Mouse (Mus musculus): ENCODE data around the gene Sgpp2.
A peak's percentile ranks its signal among the peaks of the same experiment; 100 is the strongest.

Gene Sgpp2

DNA sequence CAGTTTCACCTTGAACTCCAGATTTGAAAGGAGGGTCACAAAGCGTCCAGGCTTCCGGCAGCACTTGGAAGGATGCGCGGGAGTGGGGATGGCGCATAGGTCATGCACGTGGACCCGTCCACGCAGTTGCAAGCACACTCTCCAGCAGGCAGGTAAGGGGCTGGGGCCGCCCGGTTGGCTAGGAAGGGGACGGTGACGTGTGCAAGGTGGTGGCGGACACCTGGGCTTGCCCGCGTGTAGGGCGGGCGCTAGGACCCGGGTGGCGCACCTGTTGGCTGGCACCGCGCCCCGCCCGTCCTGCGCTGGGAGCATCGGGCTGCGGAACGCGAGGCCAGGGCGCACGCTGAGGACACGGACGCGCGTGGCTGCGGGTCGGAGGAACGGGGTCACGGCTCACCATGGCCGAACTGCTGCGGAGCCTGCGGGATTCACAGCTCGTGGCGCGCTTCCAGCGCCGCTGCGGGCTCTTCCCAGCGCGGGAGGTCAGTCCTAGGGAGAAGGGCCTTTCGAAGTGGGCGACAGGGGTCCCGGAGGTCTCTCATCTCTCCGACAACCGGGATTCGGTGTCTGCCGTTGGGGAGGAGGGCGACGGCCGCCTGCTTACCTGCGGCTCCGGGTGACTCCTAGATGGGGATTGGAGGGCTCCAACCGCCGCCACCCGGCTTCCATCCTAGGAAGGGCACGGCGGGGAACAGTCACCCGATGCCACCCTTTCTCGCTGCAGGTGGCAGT lies at the start of gene Sgpp2:
TSS of gene Sgpp2 (plus strand) at position 325 of the 732 bp plus-strand sequence.
- peak; percentile 55 for DNase-seq

DNA sequence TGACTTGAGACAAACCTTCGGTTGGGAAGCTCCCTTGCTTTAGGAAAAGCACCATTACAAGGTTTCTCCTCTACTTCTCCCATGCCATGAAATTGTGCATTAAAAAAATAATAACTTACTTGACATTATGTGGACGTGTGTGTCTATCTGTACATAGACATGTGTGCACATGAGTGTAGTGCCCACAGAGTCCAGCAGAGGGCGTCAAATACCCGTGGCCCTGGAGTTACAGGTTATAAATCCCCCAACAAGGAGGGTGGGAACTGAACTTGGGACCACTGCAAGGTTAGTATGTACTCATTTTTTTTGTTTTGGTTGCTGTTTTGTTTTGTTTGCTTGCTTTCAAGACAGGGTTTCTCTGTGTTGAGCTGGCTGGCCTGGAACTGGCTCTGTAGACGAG lies 42.6 kb upstream of the Sgpp2 start:
- no peak for DNase-seq

DNA sequence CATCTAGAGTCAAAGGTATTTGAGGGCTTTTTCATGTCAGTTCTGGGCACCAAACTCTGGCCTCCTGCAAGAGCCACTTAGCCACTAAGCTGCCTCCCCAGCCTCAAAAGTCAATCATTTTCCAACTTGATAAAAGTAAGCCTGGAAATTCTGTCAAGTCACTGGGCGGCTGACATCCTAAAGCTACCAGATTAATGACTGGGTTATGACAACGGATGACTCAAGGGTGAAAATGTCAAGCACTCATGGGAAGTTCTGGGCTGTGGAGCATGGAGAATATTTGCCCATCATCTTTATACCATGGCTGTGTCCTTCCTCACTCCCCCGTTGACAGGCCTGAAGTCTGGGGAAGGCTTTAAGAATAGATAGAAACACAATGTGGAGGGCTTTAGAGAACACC lies 37.2 kb upstream of the Sgpp2 start:
- DNase-seq = no peak

DNA sequence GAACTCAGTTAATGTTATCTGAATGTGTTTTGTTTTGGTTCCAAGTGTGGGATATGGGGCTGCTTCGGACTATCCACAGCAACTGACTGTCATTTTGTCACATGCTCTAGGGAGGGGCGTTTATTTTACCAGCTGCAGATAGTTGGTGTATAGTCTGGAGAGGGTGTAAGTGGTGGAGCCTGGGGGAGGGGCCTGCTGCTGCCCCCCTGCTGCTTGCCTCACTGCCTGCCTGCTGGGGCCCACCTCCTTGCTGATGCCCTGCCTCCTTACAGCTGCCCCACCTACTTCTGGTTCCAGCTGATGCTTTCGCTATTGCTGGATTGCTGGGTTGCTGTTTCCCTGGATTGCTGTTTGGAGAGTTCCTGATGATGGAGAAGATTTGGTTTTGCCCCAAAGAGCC lies 31.0 kb upstream of the Sgpp2 start:
- no peak for DNase-seq

DNA sequence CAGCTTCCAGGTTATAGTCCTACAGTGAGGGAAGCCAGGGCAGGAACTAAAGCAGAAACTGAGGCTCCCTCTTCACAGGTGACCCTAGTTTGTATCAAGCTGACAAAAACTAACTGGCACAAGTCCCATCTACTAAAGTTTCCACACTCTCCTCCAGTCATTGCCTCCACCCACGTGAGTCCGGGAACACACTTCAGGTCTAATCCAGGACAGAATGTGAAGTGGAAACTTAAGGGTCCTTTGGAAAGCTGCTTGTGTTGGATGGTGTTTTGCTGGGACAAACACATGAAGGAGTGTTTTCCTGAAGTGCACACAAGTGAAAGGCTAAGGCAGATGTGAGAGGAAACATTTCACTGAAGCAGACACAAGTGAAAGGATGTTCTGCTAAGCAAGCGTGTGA lies 17.7 kb upstream of the Sgpp2 start:
- peak; percentile 47 for DNase-seq

DNA sequence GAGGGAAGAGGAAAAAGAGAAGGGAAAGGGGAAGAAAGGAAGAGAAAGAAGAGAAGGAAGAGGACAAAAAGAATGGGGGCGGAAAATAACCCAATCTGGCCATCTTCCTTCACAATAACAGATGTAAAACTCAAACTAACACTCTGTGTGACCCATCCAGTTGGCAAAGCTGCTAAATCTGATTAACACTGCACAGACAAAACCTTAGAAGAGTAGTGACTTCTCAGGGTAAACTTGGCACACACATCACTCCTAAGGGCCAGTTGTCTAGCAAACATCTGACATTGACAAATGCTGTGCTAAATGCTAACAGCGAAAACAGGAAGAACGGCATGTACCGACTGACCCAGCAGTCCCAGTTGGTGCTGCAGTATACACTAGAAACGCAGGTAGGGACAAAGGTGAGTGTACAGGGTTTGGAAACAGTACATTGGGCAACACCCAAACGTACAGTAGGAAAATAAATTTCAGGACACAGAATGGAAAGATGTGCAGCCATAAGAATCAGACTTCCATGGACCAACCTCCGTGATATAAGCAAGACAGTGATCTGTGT lies 10.4 kb upstream of the Sgpp2 start:
- no peak for DNase-seq

DNA sequence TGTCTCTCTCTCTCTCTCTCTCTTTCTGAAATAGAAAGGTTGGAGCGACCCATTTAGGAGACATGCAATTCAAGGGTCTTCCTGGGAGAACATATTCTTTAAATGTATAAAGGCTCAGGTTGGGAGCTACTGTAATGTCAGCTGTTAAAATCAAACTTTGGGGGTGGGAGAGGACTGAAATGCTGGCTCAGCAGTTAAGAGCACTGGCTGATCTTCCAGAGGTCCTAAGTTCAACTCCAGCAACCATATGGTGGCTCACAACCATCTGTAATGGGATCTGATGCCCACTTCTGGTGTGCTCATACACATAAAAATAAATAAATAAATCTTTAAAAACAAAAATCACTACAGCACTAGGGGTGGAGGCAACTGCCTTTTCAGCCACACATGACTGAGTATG lies 1.5 kb upstream of the Sgpp2 start:
- DNase-seq = no peak

DNA sequence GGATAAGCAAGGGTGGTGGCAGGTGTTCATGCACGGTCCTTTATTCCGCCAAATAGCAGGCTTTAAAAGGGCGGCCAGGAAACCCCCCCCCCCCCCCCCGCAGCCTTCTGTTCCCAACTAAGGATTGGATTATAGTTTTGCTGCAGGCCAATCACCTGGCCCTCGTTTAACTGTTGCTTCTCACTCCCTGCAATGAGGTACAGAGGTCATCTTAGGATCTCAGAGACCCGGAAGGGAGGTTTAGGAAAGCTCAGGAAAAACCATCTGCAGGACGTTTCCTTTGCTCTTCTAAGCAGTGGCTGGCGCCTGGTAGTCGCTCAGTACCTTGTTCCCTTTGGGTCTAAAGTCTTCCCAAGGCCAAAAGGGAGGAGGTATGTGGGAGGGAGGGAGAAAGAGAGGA lies 865 bp upstream of the Sgpp2 start:
- no peak for DNase-seq

DNA sequence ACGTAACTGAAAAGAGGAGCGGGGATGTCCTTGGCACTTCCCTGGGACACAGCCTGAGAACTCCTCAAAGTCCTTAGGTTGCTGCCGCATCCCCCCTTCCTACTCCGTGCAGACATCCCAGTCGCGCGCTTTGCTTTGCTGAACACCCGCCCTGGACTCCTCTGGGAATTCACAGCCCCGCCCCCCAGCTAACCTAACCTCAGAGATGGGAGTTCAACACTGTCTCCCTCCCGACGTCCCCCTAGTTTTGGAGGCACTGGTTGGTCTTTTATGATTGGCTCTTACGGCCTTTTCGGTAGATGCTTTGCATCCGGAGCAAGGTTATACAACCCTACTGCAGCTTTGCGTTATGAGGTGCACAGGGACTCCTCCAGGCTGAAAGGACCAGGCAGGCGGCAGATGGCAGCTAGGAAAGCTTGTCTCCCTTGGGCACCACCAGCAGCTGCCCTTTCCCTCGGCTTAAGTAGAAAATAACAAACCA lies 756 bp downstream of the Sgpp2 start:
- peak; percentile 14 for DNase-seq

DNA sequence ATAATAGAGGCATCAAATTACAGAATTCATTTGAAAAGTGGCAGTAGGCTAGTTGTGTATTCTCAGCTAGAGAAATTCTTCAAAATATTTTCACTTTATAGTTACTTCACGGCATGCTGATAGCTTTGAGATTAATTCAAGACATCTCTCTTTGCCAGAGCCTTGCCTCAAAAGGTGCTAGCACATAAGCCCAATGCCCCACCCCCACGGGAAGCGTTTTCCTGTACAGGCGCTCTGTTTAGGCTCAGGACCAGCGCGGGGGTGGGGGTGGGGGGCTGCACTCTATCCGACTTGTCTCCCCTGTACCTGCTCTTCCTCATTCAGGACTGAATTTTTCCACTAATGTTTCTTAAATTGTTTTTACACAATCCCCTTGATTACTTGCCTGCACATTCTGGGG lies 1.3 kb downstream of the Sgpp2 start:
- DNase-seq = no peak

DNA sequence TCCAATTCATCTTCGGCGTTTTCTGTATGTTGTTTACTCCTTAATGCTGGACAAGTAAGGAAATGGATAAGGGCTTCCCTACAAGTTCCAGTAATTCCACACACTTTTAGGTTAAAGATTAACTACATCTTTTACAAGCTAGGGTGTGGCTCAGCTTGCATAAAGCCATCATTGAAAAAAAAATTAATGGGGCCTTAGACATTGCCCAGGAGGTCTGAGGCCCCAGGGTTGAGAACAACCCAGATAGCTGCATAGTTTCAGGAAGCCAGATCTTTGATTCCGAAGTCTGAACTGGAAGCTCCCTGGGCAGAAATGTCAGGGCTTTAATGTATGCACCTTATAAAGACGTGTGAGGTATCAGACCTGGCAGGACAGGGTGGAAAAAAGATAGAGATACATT lies 2.8 kb downstream of the Sgpp2 start:
- DNase-seq = no peak

DNA sequence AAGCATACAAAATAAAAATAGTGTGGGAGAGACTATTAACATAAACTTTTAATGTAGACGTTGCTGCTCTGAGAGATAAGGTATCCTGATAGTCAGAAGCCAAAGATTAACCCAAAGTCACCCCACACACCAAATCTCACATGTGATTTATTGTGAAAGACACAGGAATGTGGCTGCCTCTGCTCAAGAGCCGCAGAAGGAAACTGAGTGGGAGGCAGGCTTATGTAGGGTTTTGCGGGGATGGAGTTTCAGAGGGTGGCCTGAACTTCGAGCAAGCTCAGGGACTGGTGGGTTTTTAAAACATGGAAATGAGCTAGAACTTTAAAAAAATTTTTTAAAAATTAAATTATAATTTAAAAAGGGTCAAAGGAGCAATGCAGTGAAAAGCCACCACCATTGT lies 3.8 kb downstream of the Sgpp2 start:
- no peak for DNase-seq

DNA sequence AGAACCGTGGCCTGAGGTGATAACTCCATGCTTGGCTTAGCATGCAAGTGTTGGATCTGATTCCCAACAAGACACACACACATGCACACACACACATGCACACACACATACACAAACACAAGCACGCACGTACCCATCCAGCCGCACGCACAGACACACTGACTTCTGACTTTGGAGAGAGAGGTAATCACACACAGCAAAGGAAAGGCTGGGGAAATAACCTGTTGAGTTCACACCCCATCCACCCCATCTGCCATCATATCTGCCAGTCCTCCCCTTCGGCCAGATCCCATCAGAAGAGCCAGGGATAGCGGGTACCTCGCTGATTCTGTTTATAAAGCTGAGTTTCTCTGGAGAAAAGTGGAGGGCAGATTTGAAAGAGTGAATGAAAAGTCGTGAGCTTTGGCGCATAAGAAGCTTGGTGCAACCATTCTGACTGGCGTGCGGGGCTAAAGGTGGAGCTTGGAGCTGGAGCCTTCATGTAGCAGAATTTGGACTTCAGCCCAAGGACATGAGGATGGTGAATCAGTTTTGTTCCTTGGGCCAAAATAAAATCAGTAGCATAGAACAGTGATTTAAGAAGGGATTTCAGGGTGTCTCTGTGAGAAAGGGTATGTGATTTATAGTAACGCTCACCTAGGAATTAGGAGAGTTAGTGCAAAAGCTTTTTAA lies 8.1 kb downstream of the Sgpp2 start:
- DNase-seq = no peak

DNA sequence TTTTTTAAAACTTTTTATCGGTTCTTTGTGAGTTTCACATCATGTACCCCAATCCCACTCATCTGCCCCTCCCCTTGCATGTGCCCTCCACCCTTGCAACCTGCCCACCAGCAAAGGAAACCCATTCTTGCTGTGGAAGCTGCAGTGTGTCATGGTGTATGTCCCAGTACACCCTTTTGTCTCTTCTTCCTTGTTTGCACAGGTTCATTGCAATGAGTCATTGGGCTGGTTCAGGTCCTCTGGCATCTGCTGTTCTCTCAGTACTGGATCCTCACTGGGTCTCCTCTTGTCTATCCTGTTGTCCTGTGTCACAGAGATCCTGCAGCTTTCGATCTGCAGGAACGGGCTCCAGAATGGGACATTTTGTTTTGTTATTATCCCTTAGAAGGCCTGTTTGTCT lies 10.1 kb downstream of the Sgpp2 start:
- DNase-seq = no peak

DNA sequence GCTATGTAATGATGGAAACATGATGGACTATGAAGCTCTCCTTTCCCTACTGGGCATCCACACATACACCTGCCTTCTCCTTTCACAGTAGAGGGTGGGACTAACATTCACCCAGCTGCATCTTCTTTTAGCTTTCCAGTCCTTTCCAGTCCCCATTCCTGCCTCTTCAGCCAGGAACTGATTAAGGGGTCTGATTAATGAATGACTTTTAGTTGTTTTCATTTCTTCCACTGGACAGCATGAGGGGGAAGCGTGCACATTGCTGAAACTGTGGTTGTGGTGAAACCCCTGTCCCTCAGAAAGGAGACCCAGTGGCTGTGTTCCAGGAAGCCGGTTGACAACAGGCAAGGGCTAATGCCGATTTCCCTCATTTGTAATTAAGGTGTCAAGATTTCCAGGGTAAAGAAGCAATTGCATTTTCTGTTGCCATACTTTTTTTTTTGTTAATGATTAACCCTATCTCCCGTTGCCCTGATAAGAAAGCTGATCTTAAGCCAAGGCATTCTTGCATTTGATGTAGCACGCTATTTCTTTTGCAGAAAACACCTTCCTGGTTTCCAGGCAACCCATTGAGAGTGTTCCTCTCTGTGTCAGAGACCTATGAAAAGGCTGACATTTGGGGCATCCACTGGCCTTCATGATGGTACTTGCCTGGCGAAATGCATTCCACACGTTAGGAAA lies 12.1 kb downstream of the Sgpp2 start:
- DNase-seq = no peak

DNA sequence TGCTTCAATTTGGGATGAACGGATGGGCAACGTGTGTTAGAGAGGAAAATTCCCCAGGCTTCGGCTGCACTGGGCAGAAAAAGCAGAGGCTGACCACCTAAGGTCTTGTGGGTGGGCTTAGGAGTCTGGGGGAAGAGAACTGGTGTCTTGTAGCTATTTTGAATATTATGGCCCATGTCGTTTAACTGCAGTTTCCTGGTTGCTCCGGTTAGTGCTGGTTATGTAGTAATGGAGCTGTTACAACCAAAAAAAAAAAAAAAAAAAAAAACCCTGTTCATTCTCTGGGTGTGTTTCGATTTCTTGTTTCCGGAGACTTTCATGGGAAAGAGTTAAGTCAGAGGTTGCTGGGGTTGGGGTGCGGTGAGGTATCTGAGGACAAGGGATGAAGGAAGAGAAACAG lies 12.7 kb downstream of the Sgpp2 start:
- DNase-seq = no peak

DNA sequence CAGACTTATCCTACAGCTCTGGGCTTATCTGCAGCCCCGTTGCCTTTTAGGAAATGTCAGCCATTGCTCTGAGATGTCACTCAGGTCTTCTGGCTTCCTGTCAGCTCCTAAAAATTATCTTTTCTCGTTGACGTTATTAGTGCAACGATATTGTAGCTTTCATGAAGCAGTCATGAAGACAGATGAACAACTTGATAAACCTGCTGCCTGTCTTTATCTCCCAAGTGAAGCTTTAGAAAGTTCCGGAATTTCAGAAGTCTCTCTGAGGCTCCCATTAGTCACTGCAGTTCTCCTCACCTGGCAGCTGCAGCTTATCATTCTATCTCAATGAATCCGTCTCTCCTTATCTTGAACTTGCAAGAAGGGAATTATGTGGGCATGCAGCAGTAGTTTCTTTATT lies 13.9 kb downstream of the Sgpp2 start:
- DNase-seq = no peak

DNA sequence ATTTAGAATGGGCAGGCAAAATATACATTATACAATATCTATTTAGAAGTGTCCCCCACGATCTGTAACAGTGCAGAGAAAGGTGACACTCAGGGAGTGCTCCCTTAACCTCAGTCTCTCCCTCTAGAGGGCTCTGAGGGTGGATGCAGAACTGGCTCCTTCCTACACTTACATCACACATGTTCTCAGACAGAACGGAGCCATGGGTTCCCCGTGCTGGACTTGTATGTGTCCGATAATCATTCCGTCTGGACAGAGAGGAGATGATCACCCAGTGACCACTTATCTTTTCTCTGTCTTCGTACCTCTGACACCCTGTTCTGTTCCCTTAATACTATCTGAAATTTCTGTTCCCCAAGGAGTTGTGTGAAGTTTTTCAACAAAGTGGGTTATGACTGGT lies 15.7 kb downstream of the Sgpp2 start:
- DNase-seq = no peak

DNA sequence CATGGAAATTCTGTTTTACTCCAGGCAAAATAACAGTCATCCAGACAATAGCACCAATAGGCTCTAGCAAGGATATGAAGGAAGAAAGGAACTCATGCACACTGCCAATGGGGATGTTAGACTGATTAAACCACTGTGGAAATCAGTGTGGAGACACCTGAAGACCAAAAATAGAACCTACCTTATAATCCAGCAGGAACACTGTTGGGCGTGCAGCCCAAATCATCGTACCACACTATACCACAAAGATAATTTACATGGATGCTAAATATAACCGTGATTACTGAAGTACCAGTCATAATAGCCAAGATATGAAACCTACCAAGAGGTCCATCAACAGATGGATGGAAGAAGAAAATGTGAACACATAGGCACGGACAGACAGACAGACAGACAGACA lies 18.5 kb downstream of the Sgpp2 start:
- no peak for DNase-seq

DNA sequence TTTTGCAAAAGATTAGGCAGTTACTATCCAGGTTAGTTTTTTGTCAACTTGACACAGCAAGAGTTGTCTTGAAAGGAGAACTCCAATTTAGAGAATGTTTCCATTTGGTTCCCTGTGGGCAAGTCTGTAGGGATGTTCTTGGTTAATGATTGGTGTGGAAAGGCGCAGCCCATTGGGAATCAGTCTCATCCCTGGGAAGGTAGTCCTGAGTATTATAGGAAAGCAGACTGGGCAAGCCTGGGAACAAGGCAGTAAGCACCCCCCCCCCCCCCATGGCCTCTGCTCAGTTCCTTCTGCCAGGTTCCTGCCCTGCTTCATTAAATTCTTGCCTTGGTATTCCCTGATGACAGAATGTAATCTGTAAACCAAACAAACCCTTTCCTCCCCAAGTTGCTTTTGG lies 19.7 kb downstream of the Sgpp2 start:
- DNase-seq = no peak

DNA sequence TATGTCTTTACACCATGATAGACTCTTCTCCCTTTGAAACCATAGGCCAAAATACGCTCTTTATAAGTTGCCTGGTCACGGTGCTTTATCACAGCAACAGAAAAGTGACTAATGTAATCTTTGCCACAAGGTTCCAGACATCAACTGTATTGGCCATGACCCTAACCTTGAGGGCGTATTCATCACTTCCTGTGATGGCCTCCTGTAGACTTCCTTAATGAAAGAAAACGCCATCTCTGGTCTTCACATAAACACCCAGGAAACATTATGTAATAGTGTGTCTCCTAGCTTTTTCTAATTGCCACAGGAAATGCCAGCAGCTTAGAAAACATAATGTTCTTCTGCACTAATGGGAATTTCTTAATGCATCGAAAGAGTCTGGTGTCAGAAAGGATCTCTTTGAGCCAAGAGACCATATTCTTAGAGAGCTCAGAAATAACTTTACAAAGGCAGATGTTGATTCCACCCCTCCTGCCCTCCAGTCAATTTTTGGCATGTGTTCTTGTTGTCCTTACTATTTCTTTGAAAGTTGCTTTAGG lies 20.5 kb downstream of the Sgpp2 start:
- no peak for DNase-seq

DNA sequence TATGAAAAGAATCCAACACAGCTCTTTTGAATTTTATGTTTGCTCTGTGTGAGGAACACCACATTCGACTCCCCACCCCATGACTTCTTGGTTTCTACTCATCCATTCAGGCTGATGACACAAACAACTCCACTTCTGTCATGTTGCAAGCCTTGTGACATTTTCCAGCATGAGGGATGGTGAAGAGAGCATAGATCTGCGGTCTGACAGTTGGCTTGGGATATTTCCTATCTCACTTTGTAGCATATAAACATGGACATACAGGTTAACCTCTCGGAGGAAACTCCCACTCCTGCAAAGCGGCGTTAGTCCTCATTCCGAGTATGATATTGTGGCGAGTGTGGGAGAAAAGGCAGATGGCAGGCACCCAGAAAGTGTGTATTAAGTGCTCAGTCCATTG lies 27.6 kb downstream of the Sgpp2 start:
- DNase-seq = no peak

DNA sequence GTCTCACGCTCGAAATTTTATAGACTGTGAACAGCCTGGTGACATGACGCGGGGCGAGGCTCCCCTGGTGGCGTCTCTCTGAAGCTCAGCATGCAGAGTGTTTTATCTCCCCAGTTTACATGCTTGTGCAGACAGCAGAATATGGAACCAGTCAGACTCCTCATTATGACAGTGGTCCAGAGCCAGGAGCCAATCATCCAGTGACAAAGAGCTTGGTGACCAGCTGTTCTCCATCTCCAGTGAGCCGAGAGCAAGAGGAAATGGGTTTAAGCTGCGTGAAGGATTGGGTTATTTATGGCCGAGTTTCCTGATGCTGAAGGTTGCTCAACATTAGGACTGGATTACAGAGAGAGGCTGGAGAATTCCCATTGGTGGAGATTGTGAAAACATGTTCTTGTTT lies 28.1 kb downstream of the Sgpp2 start:
- peak; percentile 30 for DNase-seq

DNA sequence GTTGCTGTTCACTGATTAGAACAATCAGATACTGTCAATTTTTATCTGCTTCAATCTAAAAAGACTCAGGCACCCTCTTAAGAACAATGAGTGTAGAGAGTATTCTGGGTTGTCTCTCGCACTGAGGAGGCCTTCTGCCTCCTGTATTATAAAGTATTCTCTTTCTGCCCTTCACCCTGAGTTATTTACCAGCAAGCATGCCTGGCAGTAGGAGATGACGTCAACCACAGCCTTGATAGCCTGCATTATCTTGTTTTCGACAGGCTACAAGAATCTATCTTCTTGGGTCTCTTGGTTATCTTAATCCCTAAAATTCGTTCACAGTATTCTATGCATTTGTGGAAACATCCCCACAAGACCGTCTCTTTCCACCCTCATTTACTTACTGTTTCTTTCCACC lies 29.8 kb downstream of the Sgpp2 start:
- no peak for DNase-seq

Measured in lung, postnatal 14 days (tissue).